Mouse (Mus musculus) layer of hippocampus, adult 8-10 months (tissue): ENCODE measurements around the gene Rpp21. TPM values are rescaled to one million over a fixed set of nuclear protein-coding genes. Genes with fewer than 3 reads are reported as not detected.

Source experiments
- DNase-seq, 2 experiments: peaks; one replicate each; pipeline ENCODE4 v3.0.0; 2022; ENCODE audit warnings: low spot score in 2 of 2
- total RNA-seq, 4 experiments: library from RNA; stranded (reverse); gene quantifications; 2 replicates each; pipeline ENCODE4 v1.2.4; 2022

Gene Rpp21
- total RNA-seq, result 10 to 100 TPM; 39.1 to 50.1 (median 45.3) TPM

- DNase-seq, result no peak
Measured at GRCm38 (mm10) chr17:36257969-36258368, at the start of gene Rpp21. Rpp21 (minus strand) TSS chr17:36258069.

- DNase-seq, result no peak
Measured at GRCm38 (mm10) chr17:36286390-36286789, 28.5 kb upstream of the Rpp21 start, which contains the start of gene H2-M10.2. H2-M10.2 (minus strand) TSS chr17:36286490.

GRCm38 (mm10) chr17:36281521-36282245, 23.8 kb upstream of the Rpp21 start:
- DNase-seq, result no peak

- no peak for DNase-seq
Measured at GRCm38 (mm10) chr17:36274776-36275175, 16.9 kb upstream of the Rpp21 start.

GRCm38 (mm10) chr17:36273796-36274195, 15.9 kb upstream of the Rpp21 start:
- no peak for DNase-seq

GRCm38 (mm10) chr17:36272643-36273366, 14.9 kb upstream of the Rpp21 start:
- no peak for DNase-seq

- DNase-seq, result peak; percentile 75 to 84
Measured at GRCm38 (mm10) chr17:36271586-36272256, 13.9 kb upstream of the Rpp21 start, which contains the start of gene Trim39. Trim39 (minus strand) TSS chr17:36272247.

GRCm38 (mm10) chr17:36270956-36271585, 13.2 kb upstream of the Rpp21 start:
- DNase-seq, result peak; percentile 84 to 86

- DNase-seq, result no peak
Measured at GRCm38 (mm10) chr17:36265834-36266233, 8.0 kb upstream of the Rpp21 start.

- DNase-seq, result no peak
Measured at GRCm38 (mm10) chr17:36264273-36264925, 6.5 kb upstream of the Rpp21 start.

- DNase-seq, result no peak
Measured at GRCm38 (mm10) chr17:36261511-36262166, 3.8 kb upstream of the Rpp21 start.

GRCm38 (mm10) chr17:36257241-36257947, 475 bp downstream of the Rpp21 start:
- peak; percentile 70 to 81 for DNase-seq

- DNase-seq, result no peak
Measured at GRCm38 (mm10) chr17:36253087-36253600, 4.7 kb downstream of the Rpp21 start.

- no peak for DNase-seq
Measured at GRCm38 (mm10) chr17:36252250-36252876, 5.5 kb downstream of the Rpp21 start.

GRCm38 (mm10) chr17:36248886-36249285, 9.0 kb downstream of the Rpp21 start:
- no peak for DNase-seq

GRCm38 (mm10) chr17:36245741-36246140, 12.1 kb downstream of the Rpp21 start:
- no peak for DNase-seq

- no peak for DNase-seq
Measured at GRCm38 (mm10) chr17:36244031-36244430, 13.8 kb downstream of the Rpp21 start.

GRCm38 (mm10) chr17:36240637-36241213, 17.1 kb downstream of the Rpp21 start:
- DNase-seq, result no peak
